Mouse (Mus musculus): Measurements from ENCODE around the gene Slc28a1. TPM values are rescaled to one million over a fixed set of nuclear protein-coding genes. Genes with fewer than 3 reads are reported as not detected.
"Not testable (repeated sequence)": the region's sequence is repeated elsewhere in the genome, so short reads cannot be mapped to it uniquely, and the experiment has no call there.

Gene Slc28a1
- polyA plus RNA-seq, 1 experiment from 2014 or later = 0.49 TPM

DNA sequence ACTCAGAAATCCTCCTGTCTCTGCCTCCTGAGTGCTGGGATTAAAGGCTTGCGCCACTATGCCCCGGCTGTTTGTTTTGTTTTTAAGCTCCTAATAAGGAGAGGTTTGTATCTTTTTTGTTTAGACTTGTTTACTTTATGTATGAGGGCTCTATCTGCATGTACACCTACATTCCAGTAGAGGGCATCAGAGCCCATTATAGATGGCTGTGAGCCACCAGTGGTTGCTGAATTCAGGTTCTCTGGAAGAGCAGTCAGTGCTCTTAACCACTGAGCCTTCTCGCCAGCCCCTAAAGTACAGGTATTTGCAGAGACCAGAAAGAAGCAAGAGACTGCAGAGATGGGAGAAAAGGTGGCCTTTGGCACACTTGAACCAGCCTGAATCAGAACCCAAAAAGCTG, 52.5 kb downstream of the Slc28a1 start:
- peak; percentile 74 for DNase-seq (ENCODE audit: low spot score)

DNA sequence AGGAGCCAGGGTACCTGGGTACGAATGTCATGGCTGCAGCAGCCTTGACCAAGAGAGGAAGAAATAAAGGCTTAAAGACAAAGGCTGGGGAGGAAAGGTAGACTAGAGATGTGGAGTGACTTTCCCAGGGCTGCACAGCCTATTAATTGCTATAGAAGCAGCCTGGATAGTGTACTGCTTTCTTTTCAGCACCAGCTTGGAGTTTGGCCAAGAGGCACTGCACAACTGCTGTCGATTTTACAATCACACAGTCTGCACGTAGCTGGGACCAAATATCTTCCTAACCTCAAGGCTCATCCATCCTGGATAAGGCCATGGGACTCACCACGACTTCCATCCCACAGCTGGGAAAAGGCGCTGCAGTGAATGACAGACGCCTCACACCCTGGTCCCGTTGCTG, 54.8 kb downstream of the Slc28a1 start:
- DNase-seq (ENCODE audit: low spot score) = no peak

DNA sequence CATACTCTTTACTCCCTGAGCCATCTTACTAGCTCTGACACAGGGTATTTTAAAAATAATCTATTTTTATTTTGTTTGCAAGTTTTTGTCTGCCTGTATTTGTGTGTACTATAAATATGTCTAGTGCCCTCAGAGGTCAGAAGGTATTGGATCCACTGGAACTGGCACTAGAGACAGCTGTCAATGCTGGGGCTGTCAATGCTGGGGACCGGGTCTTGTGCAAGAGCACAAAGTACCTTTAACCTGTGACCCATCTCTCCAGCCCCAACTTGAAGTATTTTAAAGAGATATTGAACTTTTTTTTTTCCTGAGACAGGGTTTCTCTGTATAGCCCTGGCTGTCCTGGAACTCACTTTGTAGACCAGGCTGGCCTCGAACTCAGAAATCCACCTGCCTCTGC, 59.3 kb downstream of the Slc28a1 start:
- no peak for DNase-seq (ENCODE audit: low spot score)

DNA sequence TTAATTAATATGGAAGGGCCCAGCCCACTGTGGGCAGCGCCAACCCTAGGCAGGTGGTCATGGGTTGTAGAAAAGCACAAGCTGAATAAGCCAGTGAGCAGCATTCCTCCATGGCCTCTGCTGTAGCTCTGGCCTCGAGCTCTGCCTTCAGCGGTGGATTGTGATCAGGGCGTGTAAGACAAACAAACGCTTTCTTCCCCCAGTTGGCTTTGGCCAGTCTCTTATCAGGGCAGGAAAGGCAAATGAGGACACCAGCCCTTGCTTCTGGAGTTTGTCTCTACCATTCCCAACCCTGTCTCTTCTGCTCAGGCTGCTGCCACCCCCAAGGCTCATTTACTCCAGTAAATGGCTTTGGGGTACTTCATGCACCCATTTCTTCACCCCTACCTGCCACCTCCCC, 60.1 kb downstream of the Slc28a1 start:
- DNase-seq (ENCODE audit: low spot score) = no peak

DNA sequence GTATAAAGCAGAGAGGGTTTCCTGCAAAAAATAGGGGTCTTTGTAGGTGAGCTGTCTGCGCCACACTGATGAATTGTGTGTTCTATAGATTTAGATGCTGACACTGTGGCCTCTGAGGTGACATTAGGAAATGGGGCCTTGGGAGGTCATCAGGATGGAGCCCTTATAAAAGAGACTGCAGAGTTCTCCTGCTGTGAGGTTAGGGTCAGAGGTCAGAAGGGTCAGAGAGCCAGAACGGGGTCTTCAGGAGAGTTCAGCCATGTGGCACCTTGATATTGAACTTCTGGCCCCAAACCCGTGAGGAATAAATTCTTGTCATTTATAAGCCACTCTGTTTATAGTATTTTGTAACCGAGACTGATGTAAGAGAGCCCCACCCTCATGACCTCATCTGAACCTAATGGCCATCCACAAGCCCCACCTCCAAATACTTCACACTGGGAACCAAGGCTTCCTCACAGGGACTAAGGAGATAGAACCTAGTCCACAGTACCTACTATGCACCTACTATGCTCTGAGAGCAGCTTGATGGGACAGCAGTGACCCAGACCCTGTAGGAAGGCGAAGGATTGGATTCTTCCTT, 61.7 kb downstream of the Slc28a1 start:
- no peak for DNase-seq (ENCODE audit: low spot score)

DNA sequence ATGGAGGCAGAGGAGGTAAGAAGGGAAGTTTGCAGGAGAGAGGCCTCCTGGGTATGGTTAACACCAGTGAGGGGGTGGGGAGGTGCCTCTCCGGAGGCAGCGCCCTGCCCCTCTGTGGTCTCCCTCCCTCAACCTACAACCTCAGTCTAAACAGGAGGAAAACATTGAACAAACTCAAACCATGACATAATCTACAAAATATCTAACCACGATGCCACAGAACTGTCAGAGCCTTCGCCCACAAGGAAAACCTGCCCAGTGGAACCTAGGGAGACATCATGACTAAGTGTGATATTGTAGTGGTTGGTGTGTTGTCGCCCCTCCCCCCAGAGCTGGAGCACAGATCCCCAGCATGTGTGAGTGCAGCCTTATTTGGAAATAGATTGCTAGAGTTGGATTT, 64.9 kb downstream of the Slc28a1 start:
- no peak for DNase-seq (ENCODE audit: low spot score)

DNA sequence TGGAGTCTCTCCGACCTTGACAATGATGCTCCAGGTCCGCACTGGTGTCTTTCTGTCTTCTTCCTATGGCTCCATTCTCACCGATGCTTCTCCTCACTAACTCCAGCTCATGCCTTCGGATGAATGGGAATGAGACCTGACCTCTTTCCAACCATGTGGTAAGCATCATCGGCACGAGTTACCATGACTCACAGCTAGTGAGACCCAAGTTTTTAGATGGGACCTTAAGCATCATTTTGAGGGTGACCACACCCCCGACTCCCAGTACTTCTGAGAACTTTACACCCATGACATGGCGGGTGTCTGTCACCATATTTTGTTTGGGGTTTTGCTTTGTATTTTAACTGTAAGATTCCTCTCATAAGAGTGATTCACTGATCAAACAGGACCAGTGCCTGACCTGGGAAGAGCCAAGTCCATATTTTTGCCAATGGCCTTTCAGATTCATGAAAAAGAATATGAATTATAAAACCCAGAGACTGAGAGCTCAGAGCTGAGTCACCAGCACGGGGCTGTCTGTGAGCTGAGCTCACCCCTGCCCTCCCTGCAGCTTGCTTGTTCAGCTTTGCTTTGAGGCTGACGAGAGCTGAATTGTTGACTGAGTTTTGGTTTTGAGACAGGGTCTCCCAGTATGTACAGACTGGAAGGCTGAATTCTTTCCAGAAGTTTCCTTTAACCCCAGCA, 68.0 kb downstream of the Slc28a1 start:
- DNase-seq (ENCODE audit: low spot score) = no peak

DNA sequence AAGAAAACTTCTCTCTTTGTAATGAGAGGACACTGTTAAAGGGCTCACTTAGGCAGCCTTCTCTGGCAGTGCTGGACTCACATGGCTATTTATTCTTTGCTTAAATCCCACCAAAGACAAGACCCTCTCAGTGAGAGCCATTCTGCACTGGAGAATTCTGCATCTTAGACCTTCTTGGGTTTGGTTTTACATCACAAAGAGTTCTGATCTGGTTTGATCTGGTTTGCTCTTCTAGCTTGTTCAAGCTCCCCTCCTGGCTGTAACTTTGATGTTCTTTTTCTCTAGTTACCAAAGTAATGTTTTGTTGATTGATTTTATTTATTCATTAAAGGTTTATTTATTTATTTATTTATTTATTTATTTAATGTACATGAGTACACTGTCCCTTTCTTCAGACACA, 68.6 kb downstream of the Slc28a1 start:
- DNase-seq (ENCODE audit: low spot score) = no peak

DNA sequence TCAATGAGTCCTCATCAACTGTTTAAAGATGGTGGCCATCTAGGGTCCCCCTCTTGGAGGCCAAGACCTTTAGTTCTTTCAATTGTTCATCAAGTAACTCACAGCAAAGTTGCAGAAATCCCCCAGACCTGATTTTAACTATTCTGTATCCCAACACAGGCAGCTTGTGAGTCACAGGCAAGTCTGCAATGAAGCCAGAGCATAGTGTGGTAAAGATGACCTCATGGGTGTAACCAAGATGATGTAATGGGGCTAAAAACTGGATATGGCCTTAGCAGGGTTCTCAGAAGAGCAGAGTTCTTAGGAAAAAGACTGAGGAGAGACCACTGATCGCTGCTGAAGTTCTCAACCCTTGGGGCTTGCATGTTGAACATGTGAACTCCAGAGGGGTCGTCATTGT, 69.5 kb downstream of the Slc28a1 start:
- no peak for DNase-seq (ENCODE audit: low spot score)

DNA sequence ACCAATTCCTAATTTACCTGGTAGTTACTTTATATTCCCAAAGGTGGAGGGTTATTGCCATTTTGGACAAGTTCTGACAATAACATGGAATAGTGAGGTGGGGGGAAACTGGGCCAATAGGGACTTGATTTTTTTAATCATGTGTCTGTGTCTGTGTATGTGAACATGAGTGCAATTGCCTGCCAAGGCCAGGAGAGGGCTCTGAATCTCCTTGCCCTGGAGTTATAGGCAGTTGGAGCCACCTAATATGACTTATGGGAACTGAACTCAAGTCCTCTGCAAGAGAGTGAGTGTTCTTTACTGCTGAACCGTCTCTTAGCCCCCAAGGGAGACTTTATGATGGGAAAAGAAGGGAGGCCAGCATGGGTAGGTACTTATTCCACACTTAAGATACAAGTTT, 70.1 kb downstream of the Slc28a1 start:
- no peak for DNase-seq (ENCODE audit: low spot score)

DNA sequence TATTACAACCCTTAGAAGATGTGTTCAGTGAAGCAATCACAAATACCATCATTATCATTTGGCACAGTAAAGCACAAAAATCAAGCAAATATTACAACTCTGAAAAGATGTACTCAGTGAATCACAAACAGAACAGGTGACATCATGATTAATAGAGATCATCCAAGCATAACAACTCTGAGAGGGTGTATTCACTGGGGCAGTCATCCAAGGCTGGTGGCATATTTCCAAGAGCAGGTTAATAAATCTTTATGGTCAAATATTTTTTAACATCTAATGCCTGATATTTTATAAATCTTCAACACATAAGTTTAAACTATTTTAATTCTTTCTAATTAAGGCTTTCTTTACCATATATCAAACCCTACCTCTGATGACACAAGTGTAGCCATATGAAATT, 71.4 kb downstream of the Slc28a1 start:
- not testable (repeated sequence) for DNase-seq (ENCODE audit: low spot score)

DNA sequence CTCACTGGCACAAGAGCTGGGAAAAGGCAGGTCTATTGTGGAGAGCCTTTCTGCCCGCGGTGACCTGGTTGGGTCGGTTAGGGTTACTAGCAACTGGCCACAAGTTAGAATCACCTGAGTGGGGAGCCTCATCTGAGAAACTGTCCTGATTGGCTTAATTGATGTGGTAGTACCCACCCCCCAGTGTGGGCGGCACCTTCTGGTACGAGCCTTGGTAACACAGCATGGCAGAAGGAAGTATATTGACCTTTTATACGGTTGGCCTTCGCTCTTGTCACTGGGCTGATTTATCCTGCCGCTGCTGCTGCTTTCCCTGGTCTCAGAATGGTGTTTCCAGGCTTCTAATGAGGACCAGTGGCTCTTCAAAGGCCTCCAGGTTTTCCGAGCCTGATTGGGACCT, 74.6 kb downstream of the Slc28a1 start:
- DNase-seq (ENCODE audit: low spot score) = no peak

DNA sequence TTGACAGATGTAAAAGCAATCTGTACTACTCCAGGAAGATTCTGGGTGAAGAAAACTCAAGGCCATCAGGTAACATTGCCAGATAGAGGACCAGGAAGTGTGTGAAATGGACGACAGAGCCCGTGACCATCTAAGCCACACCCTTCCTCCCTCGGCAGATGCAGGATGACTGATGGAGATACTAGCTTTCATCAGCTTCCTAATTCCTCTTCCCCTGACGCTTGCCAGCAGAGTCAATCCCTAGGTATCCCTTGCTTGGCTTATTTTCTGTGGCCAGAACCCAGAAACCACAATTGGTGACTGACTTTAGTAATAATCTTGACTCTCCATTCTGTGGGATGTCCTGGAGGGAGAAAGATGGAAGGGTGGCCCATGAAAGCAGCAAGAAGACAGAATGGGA, 80.9 kb downstream of the Slc28a1 start:
- DNase-seq (ENCODE audit: low spot score) = no peak

DNA sequence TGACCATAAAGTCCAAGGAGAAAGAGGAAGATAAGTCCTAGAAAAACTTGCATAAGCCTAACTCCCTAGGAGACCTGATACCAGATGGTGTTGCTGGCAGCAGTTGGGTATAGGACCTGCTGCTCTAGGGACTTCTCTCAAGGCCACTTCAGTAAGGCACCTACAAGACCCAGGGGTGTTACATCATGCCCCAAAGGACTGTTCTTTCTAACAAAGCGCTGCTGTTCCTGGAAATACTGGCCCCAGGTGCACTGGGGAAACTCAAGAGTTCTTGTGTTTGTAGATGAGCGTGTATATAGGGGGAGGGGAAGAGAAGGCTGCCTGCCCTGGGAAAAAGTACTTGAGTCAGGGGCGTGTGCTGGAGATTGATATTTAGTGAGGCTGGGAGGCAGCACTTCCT, 82.2 kb downstream of the Slc28a1 start:
- DNase-seq (ENCODE audit: low spot score) = peak; percentile 13

DNA sequence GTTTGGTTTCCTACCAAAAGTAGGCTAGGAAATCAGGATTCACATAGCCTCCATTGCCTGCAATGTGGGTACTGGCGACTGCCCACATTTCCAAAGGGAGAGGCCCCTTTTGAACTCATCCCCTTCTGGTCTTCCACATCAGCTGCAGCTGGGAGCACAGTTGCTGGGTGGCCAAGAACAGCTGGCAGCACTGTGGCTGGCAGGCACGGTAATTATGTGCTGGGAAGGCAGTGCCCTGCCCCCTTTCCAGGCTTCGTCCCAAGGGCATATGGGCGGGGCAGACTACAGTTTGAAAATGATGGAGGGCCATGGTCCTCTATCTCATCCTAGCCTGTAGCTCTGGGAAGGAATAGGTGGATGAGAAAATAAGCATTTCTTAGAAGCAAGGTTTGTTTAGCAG, 83.9 kb downstream of the Slc28a1 start:
- DNase-seq (ENCODE audit: low spot score) = no peak

DNA sequence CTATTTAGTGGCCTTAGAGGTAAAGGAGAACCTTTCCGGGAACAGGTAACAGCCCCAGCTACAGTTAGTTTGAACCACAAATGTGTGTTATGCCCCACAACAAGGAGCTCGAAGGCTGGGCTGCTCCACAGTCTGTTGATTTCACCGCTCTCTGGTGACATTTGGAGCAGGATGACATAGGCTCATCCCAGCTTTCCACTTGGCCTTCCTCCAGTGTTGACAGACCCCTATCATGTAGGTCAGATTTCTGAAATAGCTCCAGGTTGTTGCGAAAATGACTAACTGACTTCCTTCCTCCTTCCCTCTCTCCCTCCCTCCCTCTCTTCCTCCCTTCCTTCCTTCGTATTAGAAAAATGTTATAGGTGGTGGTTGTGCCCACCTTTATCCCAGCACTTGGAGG, 84.5 kb downstream of the Slc28a1 start:
- no peak for DNase-seq (ENCODE audit: low spot score)

DNA sequence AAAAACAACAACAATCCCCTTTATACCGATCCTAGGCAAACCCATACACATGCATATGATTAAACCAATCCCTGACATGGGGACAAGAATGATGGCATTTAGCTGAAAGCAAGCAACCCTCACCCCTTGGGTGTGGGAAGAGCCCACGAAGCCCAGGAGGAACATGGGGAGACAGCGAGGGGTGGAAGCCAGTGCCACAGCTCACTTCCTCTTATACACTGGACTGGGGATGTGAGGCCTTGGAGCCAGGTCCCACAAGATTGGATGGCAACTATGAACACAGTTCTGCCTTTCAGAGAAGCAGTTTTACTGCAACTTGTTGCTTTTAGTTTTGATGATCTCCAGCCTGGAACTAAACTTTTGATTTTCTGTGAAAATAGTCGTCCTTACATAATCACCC, 85.2 kb downstream of the Slc28a1 start:
- no peak for DNase-seq (ENCODE audit: low spot score)

DNA sequence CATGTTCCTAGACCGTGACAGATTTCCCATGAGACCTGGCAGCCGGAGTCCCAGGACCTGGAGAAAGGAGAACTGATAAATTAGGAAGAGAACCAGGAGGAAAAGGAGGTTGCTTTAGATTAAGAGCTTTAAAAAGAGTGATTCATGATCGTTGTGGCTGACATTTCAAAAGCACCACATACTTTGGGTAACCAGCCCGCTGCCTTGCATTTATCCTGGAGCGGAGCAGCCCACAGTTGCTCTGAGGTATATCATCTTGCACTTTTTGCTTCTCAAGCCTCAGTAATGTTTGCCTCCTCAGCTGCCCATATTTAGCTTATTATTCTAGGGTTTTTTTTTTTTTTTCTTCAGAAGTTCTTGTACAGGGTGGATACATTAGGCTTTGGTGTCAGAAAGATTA, 87.8 kb downstream of the Slc28a1 start:
- DNase-seq (ENCODE audit: low spot score) = no peak

DNA sequence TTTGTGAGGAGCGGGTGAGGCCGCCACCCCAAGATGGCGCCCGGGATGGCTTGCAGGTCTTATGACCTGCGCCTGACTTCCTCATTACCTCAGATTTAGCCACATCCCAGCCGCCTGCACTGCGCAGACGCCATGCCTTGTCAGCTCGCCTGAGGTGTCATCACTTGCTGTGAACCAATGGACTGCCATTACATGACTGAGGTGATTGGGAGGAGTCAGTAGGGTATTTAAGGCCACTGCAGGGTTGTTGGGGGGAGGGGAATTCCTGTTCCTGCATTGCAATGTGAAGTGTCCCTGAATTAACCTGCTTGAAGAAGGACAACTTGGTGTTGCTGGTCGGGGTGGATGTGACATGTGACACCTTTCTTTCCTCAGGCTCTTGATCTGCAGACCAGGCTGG, 89.0 kb downstream of the Slc28a1 start:
- not testable (repeated sequence) for DNase-seq (ENCODE audit: low spot score)

DNA sequence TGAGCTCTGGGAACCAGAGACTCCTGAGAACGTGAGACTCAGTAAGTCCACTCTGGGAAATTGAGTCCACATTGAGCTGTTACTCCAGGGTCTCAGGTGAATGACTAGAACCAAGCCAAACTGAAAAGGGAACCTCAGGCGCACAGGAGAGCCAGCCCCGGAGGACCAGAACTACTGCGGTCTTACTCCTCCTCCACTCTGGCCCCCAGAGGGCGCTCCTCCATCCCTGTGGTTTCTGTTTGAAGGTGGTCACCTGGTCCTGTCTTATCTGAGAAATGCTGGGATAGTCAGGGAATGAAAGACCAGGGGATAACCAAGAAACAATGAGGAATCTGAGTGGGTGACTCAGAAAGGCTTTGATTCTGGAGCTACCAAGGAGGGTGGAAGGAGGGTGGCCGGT, 94.3 kb downstream of the Slc28a1 start:
- peak; percentile 57 for DNase-seq (ENCODE audit: low spot score)

DNA sequence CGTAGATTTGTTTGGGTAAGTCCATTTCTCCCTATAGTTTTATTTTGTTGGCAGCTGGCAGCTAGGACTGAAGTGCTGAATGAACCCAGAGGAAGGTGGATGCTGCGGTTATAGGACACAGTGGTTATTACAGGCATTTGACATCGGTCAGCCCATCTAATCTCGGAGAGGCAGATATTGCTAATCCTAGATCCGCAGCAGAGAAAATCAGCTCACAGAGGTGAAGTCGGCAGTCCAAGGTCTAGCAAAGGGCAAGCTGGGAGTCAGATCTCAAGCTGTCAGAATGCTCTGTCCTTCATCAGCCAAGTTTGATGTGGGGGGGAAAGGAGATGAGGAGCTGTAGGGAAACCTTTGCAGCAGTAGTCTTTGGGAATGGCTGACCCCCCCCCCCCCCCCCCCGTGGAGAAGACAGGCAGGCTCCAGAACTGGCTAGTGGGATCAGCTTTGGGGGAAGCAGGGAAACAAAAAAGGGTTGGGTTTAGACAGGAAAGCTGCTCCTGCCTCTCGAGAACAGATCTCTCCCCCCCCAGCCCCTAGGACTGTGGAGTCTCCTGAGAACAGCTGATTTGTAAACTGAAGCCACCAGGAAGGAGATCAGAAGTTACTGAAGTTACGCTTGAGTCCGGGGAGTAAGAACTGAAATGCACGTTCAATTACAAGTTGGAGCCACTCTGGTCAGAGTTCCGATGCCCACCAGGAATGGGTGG, 95.5 kb downstream of the Slc28a1 start:
- DNase-seq (ENCODE audit: low spot score) = no peak

DNA sequence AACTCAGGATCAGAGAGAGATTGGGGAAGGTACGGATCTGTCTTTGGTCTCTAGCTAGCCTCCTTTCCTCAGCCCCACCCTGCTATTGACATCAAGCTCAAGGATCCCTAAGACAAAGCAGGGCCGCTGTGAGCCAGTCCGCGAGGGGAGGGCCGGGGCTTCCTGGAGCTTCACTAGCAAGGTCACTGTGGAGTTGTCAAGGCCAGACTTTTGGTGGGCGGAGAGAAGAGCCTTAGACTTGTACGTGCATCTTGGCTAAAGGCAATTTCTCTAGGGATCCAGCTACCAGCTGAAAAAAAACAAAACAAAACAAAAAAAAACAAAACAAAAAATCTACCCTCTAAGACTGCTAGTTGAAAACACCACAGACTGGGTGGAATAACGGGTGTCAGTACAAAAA, 97.2 kb downstream of the Slc28a1 start:
- DNase-seq (ENCODE audit: low spot score) = peak; percentile 12

DNA sequence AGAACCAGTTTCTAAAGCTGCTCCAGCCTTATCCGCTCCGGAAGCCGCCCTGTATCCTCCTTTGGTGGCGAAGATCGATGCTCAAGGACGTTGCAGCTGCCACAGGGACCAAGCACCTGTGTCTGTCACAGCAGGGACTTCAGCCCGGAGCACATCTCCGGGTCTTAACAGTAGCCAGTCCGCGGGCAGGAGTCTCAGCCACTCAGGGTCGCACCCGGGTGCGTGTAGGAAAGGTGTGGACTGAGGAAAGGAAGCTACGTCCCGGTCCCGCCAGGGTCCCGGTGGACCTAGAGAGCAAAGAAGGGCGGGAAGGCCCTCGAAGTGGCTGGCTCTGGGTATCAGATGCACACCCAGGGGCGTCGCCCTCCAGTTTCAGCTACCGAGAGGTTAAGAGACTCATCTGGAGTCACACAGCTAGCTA, 97.7 kb downstream of the Slc28a1 start:
- peak; percentile 85 for DNase-seq (ENCODE audit: low spot score)

Data from thymus, postnatal 0 days (tissue).